Mouse (Mus musculus): Measurements from ENCODE around the gene H2-DMb1.
"Not testable (repeated sequence)": the region's sequence is repeated elsewhere in the genome, so short reads cannot be mapped to it uniquely, and the experiment has no call there.

Gene H2-DMb1

DNA sequence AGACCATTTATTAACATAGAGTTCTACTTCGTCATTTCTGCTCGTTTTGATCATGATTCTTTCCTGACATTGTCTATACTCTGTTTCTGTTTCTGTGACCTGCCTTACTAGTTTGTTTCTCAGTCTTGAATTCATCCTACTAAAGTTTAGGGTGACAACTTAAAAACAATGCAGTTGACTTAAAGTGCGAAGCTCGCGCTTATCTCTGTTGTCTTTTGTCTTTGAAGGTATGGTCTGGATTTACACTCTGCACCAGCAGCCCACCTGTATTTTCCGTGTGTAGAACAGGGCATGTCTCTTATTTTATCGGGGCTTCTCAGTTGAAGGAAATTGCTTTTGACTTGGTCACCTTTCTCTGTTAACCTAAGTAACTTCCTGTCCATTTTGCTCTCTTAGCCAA is 29.8 kb upstream of the H2-DMb1 start:
- no peak for DNase-seq

GRCm38 (mm10) chr17:34123518-34123917 is 29.4 kb upstream of the H2-DMb1 start:
- DNase-seq: peak; percentile 56

GRCm38 (mm10) chr17:34124649-34125048 is 28.2 kb upstream of the H2-DMb1 start:
- DNase-seq: no peak

GRCm38 (mm10) chr17:34126826-34127420 is 25.9 kb upstream of the H2-DMb1 start:
- no peak for DNase-seq

- peak; percentile 32 for DNase-seq
Measured at GRCm38 (mm10) chr17:34127475-34127874, 25.4 kb upstream of the H2-DMb1 start.

DNA sequence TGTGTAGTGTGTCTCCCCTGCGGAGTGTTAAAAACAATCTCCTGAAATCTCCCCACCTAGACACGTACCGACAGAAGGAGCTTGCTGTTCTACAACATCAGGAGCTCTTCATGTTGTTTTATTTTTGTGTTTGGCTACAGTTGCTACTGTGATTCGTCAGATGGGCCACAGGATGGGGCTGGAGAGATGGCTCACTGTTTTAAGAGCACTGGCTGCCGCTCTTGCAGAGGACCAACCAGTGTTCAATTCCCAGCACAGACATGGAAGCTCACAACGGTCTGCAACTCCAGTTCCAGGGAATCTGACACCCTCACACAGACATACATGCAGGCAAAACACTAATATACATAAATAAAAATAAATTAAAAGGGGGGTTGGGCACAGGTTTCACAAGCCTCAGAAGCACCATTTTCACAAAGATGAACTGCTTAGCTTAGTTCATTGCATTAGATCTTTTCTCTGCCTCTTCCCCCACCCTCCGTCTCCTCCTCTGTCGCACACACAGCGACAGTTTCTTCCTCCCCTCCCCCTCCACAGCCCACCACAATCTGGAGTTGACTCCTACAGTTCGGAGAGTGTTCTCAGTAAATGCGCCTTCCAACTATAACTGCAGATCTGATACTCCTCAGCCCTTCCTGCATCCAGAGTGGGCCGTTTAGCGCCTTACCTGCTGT is 24.5 kb upstream of the H2-DMb1 start:
- DNase-seq: no peak

DNA sequence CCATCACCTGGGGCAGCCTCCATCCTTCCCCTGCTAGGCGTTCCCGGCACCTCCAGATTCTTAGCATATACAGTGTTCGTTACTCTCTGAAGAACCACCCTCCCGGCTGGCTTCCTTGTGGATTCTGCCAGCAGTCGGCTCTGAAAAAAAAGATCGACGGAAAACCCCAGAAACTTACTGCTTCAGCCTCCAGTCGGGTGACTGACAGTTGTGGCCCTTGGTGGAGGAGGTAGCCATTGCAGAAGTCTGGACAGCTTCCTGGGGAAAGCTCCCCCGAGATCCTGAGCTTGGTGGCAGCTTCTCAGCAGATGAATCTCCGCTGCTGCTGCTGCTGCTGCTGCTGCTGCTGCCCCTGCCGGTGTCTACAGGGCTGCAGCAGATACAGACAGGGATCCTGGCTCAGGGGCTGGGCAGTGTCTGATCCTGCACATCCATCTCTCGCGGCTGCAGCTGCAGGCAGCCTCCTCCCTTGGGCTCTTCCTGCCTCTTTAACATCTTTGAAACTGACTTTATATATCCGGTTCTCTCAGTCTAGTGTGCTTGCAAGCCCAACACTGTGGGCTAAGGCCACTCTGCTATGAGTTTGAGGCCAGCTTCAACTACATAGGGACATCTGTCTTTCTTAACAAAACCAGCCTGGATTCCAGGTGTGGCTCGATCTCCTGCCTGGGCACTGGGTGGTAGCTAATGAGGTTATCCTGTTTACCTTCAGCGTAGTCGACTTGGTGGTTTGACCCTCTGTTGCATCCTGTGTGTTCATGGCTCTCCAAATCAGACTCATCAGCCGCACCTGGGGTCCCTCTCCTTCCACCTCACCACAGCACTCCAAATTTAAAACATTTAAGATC is 23.7 kb upstream of the H2-DMb1 start:
- peak; percentile 54 for DNase-seq

DNA sequence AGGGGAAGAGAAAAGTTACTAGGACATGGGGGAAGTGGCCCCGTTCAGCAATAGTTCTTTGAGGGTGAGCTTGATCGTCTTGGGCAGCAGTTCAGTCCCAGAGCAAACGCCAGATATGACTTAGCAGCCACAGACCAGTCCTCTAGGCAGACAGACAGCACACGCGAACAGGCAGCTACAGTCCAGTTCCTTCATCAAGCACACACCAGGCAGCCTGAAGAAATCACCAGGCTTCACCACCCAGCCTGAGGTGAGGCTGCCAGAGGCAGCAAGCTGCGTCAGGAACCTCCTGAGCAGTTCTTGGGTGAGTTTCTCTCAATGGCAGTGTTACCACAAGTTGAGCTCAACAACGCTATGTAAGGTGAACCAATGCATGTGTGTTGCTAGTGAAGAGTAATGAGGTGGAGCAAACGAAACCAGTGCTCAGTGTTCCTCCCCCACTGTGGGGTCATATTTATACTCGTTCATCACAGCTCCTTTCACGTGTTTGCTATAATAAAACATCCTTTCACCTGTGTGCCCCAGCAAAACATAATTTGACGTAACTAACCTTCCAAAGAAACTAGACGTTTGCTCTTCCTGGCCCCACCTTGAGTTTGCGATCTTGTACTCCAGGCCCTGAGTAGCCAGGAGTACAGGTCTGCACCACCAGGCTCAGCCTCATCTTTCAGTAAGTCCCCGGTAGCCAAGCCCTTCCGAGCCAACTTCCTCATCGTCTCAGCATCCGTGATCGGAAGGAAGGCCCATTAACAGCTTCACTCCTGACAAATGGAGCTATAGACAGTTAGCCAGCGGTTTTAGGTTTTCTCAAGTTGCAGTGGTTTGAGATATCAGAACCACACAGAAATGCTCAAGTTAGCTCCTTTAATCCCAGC is 22.6 kb upstream of the H2-DMb1 start:
- no peak for DNase-seq

DNA sequence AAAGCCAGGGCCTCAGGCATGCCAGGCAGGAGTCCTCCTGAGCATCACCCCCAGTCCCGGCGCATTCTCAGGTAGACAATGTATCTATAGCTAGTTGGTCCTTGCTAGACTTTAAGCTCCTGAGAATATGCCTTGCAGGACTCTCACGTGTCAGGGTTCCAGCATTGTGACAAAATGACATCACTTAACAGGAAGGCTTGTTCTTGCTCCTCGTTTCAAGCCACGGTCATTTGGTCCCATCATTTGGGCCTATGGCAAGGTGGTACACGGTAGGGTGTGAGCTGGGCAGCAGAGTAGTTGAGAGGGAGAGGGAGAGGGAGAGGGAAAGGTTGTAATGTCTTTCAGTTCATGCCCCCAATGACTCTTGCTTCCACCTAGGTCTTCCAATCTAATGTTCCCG is 21.0 kb upstream of the H2-DMb1 start:
- DNase-seq: no peak

- DNase-seq: no peak
Measured at GRCm38 (mm10) chr17:34133289-34133688, 19.6 kb upstream of the H2-DMb1 start.

GRCm38 (mm10) chr17:34134451-34134850 is 18.4 kb upstream of the H2-DMb1 start:
- DNase-seq: no peak

- peak; percentile 99 for DNase-seq
Measured at GRCm38 (mm10) chr17:34135297-34136224, 17.3 kb upstream of the H2-DMb1 start.

GRCm38 (mm10) chr17:34137601-34138000 is 15.3 kb upstream of the H2-DMb1 start:
- DNase-seq: no peak

DNA sequence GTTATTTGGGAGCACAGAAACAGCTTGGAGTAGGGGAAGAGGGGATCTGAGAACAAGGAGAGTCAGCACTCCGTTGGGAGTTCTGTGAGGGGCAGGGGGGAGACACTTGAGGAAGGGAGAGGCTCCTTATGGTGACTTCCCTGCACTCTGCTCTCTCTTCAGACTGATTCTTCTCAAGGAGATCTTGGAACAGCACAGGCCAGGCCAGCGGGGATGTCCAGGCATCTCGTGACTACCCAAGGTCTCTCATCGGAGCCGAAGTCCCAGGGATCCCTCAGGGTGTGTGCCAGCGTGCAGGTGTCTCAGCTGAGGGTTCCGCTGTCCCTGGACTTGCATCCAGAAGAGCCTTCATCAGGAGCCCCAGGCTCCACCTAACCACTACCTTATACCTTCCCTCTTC is 14.2 kb upstream of the H2-DMb1 start:
- no peak for DNase-seq

- DNase-seq: peak; percentile 75
Measured at GRCm38 (mm10) chr17:34139416-34139815, 13.5 kb upstream of the H2-DMb1 start.

DNA sequence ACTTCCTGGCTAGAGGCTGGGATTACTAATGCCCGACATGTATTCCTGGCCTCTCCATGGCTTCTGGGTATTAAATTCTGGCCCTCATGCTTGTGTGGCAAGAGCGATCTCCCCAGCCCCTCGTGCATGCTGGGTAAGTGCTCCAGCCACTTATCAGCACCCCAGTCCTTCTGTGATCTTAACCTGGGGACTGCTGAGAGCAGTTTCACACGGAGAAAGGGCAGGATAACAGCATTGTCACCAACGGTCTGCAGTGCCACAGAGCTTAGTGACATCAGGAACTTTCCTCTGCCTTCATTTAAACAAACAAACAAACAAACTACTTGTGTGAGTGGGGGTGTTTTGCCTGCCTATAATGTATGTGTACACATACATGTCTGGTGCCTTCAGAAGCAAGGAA is 12.6 kb upstream of the H2-DMb1 start:
- no peak for DNase-seq

- DNase-seq: no peak
Measured at GRCm38 (mm10) chr17:34141448-34141847, 11.4 kb upstream of the H2-DMb1 start.

DNA sequence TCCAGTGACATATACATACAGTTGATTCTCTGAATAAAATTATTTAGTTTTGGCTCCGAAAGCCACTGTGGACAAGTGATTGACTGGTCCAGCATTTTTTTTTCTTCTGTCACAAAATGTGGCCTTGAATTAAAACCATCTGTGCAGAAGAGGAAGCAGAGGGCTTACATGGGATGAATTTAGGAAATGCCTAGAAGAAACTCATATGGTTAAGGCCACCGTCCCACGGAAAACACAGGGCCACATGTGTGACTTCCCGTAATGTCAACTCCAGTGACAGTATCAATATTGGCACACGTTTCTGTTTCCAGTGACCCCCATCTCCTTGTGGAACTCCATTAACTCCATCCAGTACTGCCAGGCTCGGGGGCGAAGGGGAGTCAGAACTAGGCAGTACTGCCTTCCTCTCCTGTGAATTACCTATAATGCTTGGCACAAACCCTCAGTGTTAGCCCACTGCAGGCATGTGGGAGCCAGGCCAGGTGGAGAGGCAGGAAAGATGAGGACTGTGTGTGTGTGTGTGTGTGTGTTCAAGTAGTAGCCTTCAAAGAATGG is 10.3 kb upstream of the H2-DMb1 start:
- no peak for DNase-seq

DNA sequence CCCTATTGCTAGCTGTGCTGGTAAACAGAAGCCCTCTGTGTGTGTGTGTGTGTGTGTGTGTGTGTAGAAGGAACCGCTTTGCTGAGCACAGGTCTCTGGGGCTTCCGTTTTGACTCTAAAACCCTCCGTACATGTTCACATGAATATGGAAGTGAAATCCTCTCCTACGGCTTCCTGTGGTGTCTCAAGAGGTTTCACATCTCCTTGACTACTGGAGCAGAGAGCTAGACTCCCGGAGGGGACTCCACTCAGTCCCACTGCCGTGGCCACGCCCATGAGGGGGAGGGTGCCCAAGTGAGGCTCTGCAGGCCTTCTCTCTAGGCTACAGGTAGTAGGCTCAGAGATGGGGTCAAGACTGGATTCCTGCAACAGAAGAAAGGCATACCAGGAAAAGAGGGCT is 9.8 kb upstream of the H2-DMb1 start, which contains the start of gene H2-DMb2:
TSS of gene H2-DMb2 (plus strand) at position 275 of the 400 bp plus-strand sequence.
- DNase-seq: no peak

DNA sequence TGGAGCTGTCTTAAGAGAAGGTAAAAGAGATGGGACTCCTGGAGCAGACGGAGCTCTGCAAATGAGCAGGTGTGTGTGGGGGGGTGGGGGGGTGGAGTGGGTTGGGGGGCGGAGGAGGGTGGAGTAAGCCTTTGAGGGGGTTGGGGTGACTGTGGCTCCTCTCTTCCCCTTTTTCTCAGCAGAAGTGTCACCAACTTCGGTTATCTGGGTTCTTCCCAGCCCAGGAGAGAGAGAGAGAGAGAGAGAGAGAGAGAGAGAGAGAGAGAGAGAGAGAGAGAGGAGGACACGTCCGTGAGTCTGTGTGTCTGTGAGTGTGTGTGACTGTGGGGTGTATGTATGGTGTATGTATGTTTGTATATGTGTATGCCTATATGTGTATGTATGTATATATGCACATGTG is 9.4 kb upstream of the H2-DMb1 start:
- DNase-seq: no peak

- DNase-seq: not testable (repeated sequence)
Measured at GRCm38 (mm10) chr17:34144221-34144620, 8.7 kb upstream of the H2-DMb1 start.

All from embryo, embryonic 11 days (tissue).